Mouse (Mus musculus): Measurements from ENCODE around the gene Pde3a.
"Not testable (repeated sequence)": the region's sequence is repeated elsewhere in the genome, so short reads cannot be mapped to it uniquely, and the experiment has no call there.

The Pde3a gene

DNA sequence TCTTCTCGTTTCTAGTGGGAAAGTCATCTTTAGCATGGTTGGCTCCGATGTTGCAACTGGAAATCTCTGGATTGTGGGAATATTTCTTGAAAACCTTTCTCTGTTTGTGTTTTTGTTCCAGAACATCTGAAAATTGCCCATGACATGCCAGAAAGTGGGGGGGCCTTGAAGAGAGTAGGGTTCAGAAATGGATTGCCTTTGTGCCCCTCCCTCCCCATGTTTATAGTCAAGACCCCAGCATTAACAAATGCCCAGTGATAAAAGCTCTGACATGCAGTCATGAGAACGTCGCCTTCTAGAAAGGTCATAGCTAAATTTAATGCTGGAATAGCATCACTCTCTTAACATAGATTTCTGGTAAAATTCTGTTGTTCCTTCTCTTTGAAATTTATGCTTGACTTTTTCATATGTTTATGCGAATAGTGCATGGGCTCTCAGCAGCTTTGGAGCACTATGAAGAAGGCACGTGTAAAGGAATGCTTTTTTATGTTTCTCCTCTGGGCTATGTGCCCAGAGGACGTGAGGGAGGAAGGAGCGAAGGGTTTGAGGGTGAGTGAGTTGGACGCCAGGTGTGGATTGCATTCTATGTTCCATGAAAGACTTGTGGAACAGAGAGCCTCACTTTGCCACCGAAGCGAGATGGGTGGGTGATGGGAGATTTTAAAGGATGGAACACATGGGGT lies 19.0 kb downstream of the Pde3a start:
- no peak for DNase-seq

GRCm38 (mm10) chr6:141268871-141269270 lies 19.8 kb downstream of the Pde3a start:
- no peak for DNase-seq

GRCm38 (mm10) chr6:141271133-141271532 lies 22.1 kb downstream of the Pde3a start:
- no peak for DNase-seq

DNA sequence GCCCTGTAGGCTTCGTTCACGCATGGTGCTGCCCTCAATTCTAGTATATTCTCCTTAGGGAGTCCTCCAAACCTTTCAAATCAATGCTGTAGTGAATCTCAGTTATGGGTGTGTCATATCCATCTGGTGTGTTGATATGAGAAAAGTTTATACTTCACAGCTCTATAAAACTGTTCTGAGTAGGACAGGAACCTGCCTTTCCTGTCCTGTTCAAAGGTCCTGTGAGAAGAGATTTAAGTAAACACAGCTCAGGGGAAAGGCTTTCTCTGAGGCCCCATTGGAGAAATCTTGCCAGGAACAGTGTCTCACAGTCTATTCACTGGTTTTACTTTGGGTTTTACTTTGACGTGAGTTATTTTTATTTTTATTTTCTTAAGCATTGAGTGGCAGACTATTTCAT lies 22.5 kb downstream of the Pde3a start:
- no peak for DNase-seq

GRCm38 (mm10) chr6:141273685-141274084 lies 24.6 kb downstream of the Pde3a start:
- DNase-seq: no peak

DNA sequence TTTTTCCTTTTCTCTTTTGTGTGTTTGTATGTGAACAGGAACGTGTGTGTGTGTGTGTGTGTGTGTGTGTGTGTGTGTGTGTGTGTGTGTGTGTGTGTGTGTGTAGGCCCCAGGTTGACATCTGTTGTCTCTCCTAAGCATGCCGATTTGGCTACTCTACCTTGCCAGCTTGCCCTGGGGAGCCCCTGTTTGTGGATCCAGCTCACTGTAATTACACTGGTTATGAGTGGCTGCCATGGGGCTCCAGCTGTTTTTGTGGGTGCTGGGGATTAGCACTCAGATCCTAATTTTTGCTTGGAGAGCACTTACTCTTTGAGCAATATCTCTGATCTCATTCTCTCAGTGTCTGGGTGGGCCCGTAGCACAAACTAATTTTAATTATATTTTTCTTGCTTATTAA lies 32.6 kb downstream of the Pde3a start:
- no peak for DNase-seq

- no peak for DNase-seq
These were observed 33.7 kb downstream of the Pde3a start for GRCm38 (mm10) chr6:141282796-141283195.

DNA sequence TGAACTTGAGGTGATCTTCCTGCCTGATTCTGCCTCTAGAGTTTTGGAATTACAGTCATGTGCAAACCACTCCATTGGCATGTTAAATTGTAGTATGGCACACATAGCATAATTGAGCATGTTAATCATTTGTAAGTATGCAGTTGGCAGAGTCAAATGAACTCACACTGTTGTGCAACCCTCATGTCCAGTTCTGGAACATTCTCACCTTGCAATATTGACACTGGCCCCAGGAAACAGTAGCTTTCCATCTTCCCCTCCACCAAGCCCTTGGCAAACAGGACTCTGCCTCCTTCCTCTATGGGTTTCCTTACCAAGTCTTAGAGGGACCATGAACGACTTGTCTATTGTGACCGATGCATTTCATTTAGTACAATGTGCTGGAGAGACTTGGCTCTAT lies 42.1 kb downstream of the Pde3a start:
- DNase-seq: no peak

DNA sequence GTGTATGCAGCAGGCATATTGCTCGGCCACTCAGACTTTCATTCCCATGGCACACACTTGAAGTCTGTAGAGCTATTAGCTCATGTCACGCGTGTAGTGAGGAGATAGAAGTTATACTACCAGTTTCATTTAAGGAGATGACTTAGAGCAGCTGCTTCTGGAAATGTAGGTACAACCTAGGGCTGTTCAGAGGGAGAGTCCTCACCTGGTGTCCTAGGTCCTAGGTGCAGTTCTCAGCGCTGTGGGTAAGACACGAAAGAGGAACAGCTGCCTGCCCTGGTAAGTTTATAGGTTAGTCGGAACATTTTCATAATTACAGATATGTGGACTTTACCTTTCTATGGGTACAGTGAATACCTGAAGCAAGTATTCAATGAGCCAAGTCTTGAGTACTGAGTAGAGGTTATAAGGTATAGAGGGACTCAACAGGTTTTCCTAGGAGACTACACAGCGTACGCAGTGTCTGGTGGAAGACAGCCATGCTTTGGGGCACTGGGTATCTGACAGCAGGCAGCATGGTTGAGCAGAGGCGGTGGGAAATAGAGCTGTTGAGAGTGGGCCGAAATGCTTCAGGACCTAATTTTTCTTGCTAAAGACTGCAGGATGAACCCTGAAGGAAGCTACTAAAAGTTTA lies 43.9 kb downstream of the Pde3a start:
- DNase-seq: no peak

DNA sequence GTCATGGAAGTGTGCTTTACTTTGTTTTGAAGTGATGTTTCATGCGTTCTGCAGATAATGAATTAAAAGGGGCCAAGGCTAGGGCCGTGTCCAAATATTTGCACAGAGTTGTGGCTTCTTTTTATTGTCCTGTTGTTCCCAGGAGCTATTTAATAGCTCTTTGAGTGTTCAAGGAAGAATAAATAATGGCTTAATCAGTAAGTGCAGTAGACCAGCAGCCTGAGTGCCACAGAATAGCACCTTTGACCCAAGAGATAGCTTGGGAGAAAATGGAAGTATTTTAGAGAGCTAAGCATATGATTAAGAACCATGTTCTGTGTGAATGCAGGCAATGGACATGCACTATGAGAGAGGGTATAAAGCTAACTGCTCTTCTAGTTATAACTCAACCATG lies 44.4 kb downstream of the Pde3a start:
- DNase-seq: no peak

- no peak for DNase-seq
These were observed 46.2 kb downstream of the Pde3a start for GRCm38 (mm10) chr6:141295264-141295663.

- DNase-seq: no peak
These were observed 53.0 kb downstream of the Pde3a start for GRCm38 (mm10) chr6:141301750-141302748.

DNA sequence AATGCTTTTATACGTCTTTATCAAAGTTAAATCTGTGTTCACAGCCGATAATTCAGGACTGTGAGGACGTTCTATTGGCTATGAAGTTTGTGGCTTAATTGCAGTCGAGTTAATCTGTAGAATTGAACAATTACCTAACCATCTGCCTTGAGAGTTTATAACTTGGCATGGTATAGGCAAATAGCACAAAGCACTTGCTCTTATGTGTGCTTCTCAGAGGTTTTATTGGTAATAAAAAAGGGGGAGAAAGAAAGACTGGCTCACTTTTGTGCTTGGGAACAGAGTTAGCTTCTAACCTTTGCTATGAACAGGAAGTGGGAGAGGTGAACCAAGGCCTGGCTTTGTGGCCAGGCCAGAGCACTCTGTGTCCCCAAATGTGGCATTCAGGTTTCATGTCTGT lies 53.8 kb downstream of the Pde3a start:
- no peak for DNase-seq

DNA sequence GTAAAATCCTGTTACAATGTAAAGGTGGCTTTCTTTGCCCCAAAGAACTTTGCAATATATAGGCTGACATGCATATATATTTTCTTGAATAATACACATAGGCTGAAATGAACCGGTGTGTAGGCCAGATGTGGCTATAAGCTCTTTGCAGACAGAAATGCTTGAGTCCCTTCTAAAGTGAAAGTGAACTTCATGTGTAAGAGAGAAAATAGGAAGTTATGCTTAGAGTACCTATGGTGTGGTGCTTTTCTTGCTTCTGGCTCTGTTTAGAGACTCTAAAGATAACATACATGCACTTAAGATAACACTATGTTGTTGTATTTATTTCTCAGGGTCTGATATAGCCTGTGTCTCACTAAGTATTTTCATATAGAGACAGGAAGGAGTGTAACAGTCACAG lies 58.3 kb downstream of the Pde3a start:
- no peak for DNase-seq

DNA sequence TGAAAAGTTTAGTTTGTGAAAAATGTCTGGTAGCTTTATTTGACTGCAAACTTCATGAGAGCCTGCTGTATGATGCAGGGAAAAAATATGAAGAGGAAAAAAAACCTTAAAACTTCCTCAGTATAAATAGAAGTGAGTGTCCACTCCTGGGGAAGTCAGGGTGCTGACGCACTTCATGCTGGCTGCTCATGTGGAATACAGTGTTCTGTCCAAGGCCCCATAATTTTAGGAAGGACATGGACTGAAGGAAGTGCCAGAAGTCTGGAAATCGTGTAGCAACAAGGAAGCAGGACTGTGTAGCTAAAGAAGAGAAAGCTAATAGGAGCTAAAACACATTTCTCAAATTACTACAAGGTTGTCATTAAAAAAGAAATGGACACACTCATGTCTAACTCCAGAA lies 59.4 kb downstream of the Pde3a start:
- DNase-seq: peak in 1 of 2 experiments; percentile 30

DNA sequence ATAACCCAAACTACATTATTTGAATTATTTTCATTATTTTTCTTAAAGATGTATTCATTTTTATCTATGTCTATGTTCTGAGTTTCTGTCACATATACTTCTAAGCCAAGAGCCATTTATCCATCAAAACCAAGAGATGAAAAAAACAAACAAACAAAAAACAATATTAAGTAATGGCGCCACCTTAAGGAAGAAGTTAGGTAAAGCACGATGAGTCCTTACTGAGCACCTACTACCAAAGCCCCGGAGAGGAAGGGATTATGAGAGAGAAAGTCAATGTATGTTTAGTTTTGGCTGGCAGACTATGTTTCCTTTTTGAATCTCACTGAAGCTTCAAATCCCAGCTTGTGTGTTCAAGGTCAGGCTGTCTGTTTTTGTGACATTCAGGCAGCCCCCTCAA lies 60.8 kb downstream of the Pde3a start:
- DNase-seq: peak in 1 of 2 experiments; percentile 13

- no peak for DNase-seq
These were observed 61.3 kb downstream of the Pde3a start for GRCm38 (mm10) chr6:141310351-141310750.

DNA sequence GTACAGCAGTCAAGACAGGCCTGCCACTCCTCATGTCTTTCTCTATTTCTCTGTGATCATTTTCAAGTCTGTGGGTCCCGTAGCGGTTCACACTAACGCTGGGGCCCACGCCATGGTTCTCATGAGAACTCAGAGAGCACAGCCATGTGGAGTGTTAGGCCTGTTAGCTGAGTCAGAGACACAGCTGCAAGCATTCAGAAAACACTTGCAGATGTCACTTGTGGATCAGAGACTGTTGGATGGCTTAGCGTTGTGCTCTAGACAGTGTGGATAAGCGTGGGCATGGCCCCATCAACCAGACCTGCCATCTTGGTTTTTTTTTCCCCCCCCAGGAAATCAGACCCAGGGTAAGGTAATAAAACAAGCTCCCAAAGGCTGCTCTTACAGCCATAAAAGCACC lies 62.5 kb downstream of the Pde3a start:
- peak; percentile 24 to 60 for DNase-seq

DNA sequence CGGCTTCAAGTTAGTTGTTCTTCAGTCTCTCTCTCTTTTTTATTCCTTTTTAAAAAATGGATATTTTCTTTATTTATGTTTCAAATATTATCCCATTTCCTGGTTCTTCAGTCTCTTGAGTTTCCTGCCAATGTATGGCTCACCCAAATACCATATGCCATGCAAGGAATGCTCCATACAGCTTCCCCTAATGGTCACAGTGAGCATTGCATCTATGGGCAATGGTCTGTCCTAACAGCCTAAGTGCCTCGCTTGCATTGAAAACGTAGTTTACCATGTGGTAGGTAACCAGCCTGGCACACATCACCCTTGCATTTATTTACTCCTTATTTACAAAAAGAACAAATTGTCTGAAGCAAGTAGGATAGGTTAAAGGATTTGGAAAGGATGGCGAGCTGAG lies 64.0 kb downstream of the Pde3a start:
- DNase-seq: no peak

- DNase-seq: no peak
These were observed 69.4 kb downstream of the Pde3a start for GRCm38 (mm10) chr6:141318440-141318839.

DNA sequence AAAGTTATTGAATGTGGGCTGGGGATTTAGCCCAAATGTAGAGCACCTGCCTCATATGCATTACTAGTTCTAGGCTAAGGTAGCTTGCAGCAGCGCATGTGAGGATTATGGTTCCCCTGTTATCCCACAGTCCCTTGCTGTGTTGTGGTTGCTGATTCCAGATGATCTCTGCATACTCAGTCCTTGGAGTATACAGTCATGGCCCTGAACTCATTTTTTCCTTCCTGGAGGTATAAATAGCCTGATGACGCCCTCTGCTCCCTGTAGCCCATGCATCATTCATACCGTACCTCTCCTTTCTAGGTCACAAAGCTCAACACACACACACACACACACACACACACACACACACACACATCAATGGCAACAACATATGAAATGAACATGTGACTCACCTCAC lies 72.2 kb downstream of the Pde3a start:
- no peak for DNase-seq

GRCm38 (mm10) chr6:141322961-141323360 lies 73.9 kb downstream of the Pde3a start:
- DNase-seq: no peak

GRCm38 (mm10) chr6:141327134-141327533 lies 78.1 kb downstream of the Pde3a start:
- not testable (repeated sequence) for DNase-seq

- DNase-seq: peak; percentile 27 to 48
These were observed 79.0 kb downstream of the Pde3a start for GRCm38 (mm10) chr6:141328071-141328470.
